Mouse (Mus musculus): ENCODE measurements around the gene Cxcr4. TPM values are rescaled to one million over a fixed set of nuclear protein-coding genes. Genes with fewer than 3 reads are reported as not detected.

The Cxcr4 gene
- polyA plus RNA-seq (2012; rRNA removed): 7.0 and 9.4 TPM in 2 replicates

DNA sequence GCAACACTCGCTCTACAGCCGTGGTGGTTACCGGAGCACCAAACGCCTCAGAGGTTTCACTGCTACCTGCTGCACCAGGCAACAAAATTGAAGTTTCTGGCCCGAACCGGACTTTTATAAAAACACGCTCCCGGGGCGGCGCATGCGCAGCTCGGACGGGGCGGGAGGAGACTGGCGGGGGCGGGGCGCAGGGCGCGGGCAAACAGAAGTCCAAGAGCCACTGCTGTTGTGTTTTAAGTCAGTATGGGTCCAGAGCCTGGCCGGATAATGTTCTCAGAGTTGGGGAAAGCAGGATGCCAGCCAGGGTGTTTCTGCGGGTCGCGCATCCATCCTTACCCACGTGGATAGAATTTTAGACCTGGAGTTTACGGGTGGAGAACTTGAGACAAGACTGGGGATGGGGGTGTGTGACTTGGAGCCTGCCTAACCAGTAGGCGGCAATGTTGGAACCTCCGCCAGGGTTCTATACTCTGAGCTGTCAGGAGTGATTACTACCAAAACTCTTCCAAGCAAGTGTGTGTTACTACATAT is at the start of gene Cxcr4:
Cxcr4 (minus strand) TSS at position 83 of the 531 bp plus-strand sequence.

Other genes starting within 250 kb of the Cxcr4 start
- 114 and 134 TPM in 2 replicates for gene Mcm6, start 232.6 kb downstream of the Cxcr4 start, polyA plus RNA-seq (2012; rRNA removed)
- gene Dars, start 174.9 kb downstream of the Cxcr4 start, polyA plus RNA-seq (2012; rRNA removed): 39.1 and 45.3 TPM in 2 replicates

Measured in liver, embryonic 14 days (tissue).